Mouse (Mus musculus): Measurements from ENCODE around the gene Calcoco2.
A peak's percentile ranks its signal among the peaks of the same experiment; 100 is the strongest.

The Calcoco2 gene

GRCm38 (mm10) chr11:96076221-96077105 is 35.3 kb downstream of the Calcoco2 start:
- DNase-seq: peak; percentile 15

- DNase-seq: peak; percentile 100
Observed at GRCm38 (mm10) chr11:96075509-96076220, 36.1 kb downstream of the Calcoco2 start, which contains the start of gene Atp5g1. Atp5g1 (minus strand) TSS chr11:96075670.

- DNase-seq: no peak
Observed at GRCm38 (mm10) chr11:96075177-96075508, 36.6 kb downstream of the Calcoco2 start.

- no peak for DNase-seq
Observed at GRCm38 (mm10) chr11:96074351-96075176, 37.2 kb downstream of the Calcoco2 start.

- no peak for DNase-seq
Observed at GRCm38 (mm10) chr11:96073295-96073993, 38.3 kb downstream of the Calcoco2 start.

- no peak for DNase-seq
Observed at GRCm38 (mm10) chr11:96071013-96071412, 40.8 kb downstream of the Calcoco2 start.

GRCm38 (mm10) chr11:96070353-96070752 is 41.4 kb downstream of the Calcoco2 start:
- DNase-seq: no peak

- DNase-seq: no peak
Observed at GRCm38 (mm10) chr11:96068231-96068630, 43.5 kb downstream of the Calcoco2 start.

GRCm38 (mm10) chr11:96065215-96065911 is 46.4 kb downstream of the Calcoco2 start, which contains the start of gene Ube2z:
Ube2z (minus strand) TSS chr11:96065388.
- peak; percentile 98 for DNase-seq

GRCm38 (mm10) chr11:96064521-96065214 is 47.1 kb downstream of the Calcoco2 start:
- DNase-seq: peak; percentile 49

- DNase-seq: no peak
Observed at GRCm38 (mm10) chr11:96058309-96058708, 53.5 kb downstream of the Calcoco2 start.

- DNase-seq: no peak
Observed at GRCm38 (mm10) chr11:96050854-96051253, 60.9 kb downstream of the Calcoco2 start.

GRCm38 (mm10) chr11:96049939-96050338 is 61.8 kb downstream of the Calcoco2 start:
- peak; percentile 8 for DNase-seq

All from lung, postnatal 36 days (tissue).